Comparison of ENCODE assay signal across 8 mouse cellular contexts in the genomic region with DNA sequence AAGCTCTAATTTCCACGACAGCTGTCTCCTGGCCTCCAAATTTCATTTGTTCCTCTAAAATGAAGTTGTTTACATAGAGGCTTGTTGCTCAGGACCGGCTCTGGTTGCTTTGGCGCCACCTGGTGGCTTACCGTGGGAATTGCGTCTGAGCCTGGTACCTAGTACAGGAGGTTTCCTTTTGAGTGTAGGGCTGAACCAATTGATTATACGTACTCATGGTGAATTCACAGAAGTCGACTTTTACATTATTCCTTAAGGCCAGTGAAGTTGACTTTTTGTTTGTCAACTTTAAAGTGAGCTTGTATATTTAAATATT.
A peak's percentile ranks its signal among the peaks of the same experiment; 100 is the strongest.
DNase-seq lines count a peak whose midpoint lies in the region; ATAC-seq lines count a peak whose summit lies in the region.

No protein-coding gene starts in this region.

- H3K9ac ChIP-seq in forebrain, embryonic 13.5 days: no peak overlapping the region

- ATAC-seq in cerebellum, adult (ENCODE audit: insufficient number of reproducible peaks, low FRiP score, low TSS enrichment): peak; percentile 79
- peak; percentile 91 for ATAC-seq in forebrain, embryonic 13.5 days

- no peak overlapping the region for H3K4me3 ChIP-seq in forebrain, embryonic 13.5 days
- H3K4me3 ChIP-seq in hindbrain, embryonic 10.5 days: no peak overlapping the region

- H3K4me2 ChIP-seq in forebrain, embryonic 13.5 days: no peak overlapping the region

- DNase-seq in MEL-GATA-1-ER (ENCODE audit: extremely low read depth, low read depth): peak; percentile 42
- peak; percentile 83 for DNase-seq in hindbrain, embryonic 10.5 days (ENCODE audit: low spot score)
- DNase-seq in layer of hippocampus, adult 8-10 months (ENCODE audit: low spot score in 2 of 2): peak; percentile 74 to 90
- DNase-seq in lung, postnatal 14 days: peak; percentile 87
- peak; percentile 92 for DNase-seq in retina, embryonic 14.5 days (ENCODE audit: low spot score)
- DNase-seq in thymus, postnatal 25 days: peak; percentile 85

- H3K36me3 ChIP-seq in forebrain, embryonic 13.5 days (ENCODE audit: poor library complexity, severe bottlenecking): no peaks in the 10 kb centered on the region
- no peaks in the 10 kb centered on the region for H3K36me3 ChIP-seq in hindbrain, embryonic 10.5 days

- H3K4me1 ChIP-seq in forebrain, embryonic 13.5 days: no peaks in the 10 kb centered on the region
- H3K4me1 ChIP-seq in hindbrain, embryonic 10.5 days (replicated peaks): no peaks in the 10 kb centered on the region

- H3K9me3 ChIP-seq in forebrain, embryonic 13.5 days (replicated peaks): no peaks in the 10 kb centered on the region
- H3K9me3 ChIP-seq in hindbrain, embryonic 10.5 days: 0 out of 2 replicates have a peak, but pooled peaks cover 6% of the 10 kb centered on the region

- no peak overlapping the region for H3K27ac ChIP-seq in forebrain, embryonic 13.5 days
- no peak overlapping the region for H3K27ac ChIP-seq in hindbrain, embryonic 10.5 days

- WGBS in forebrain, embryonic 13.5 days: 6% methylated on average over 7 of the region's 7 CpGs
- WGBS in hindbrain, embryonic 10.5 days: 9% methylated on average over 7 of the region's 7 CpGs

- no peaks in the 10 kb centered on the region for H3K27me3 ChIP-seq in forebrain, embryonic 13.5 days
- no peaks in the 10 kb centered on the region for H3K27me3 ChIP-seq in hindbrain, embryonic 10.5 days (ENCODE audit: insufficient read depth, poor library complexity, severe bottlenecking)

Comparison
In these comparisons a context has a peak if more than half of its experiments do, and no peak if none do; other contexts are left out.
1. DNase-seq: peak in every context shown above with its lines; median percentile 92 in retina, embryonic 14.5 days; 87 in lung, postnatal 14 days; 85 in thymus, postnatal 25 days; 83 in hindbrain, embryonic 10.5 days; 82 in layer of hippocampus, adult 8-10 months; 42 in MEL-GATA-1-ER.